Mouse (Mus musculus) embryonic facial prominence, embryonic 13.5 days (tissue): Measurements from ENCODE around the gene Pla2g6. TPM values are rescaled to one million over a fixed set of nuclear protein-coding genes. Genes with fewer than 3 reads are reported as not detected.

Experiments
- ATAC-seq: fragments of 200-750 bp; cut with Nextera tagmentation; 2 replicates; pipeline ENCODE4 v1.8.0; 2017; ENCODE audit warnings: low read depth; ENCODE audit not compliant: insufficient number of reproducible peaks, insufficient read depth, low FRiP score, low TSS enrichment
- H3K27ac ChIP-seq: fragments of 300-500 bp; sonication (generic); 2 replicates; pipeline ENCODE4 v1.5.1; 2015; ENCODE audit warnings: moderate library complexity, mild to moderate bottlenecking, inconsistent platforms
- H3K27me3 ChIP-seq: fragments of 300-500 bp; sonication (generic); 2 replicates; pipeline ENCODE4 v1.6.1; 2015; ENCODE audit warnings: mild to moderate bottlenecking, inconsistent platforms
- H3K36me3 ChIP-seq: fragments of 300-500 bp; sonication (generic); 2 replicates; pipeline ENCODE4 v1.6.1; 2015; ENCODE audit warnings: mild to moderate bottlenecking, inconsistent platforms
- H3K4me1 ChIP-seq: fragments of 300-500 bp; sonication (generic); 2 replicates; pipeline ENCODE4 v1.6.1; 2015; ENCODE audit warnings: inconsistent platforms
- H3K4me2 ChIP-seq: fragments of 300-500 bp; sonication (generic); 2 replicates; pipeline ENCODE4 v1.6.1; 2015; ENCODE audit warnings: moderate library complexity, mild to moderate bottlenecking, inconsistent platforms
- H3K4me3 ChIP-seq: fragments of 300-500 bp; sonication (generic); 2 replicates; pipeline ENCODE4 v1.5.1; 2015; ENCODE audit warnings: mild to moderate bottlenecking, inconsistent platforms
- H3K9ac ChIP-seq: fragments of 300-500 bp; sonication (generic); 2 replicates; pipeline ENCODE4 v1.6.1; 2015; ENCODE audit warnings: mild to moderate bottlenecking, inconsistent platforms
- H3K9me3 ChIP-seq: fragments of 300-500 bp; sonication (generic); 2 replicates; pipeline ENCODE4 v1.6.1; 2016; ENCODE audit warnings: inconsistent platforms
- WGBS: fragments of 180-500 bp; shearing (Covaris S2); methylation state at CpG from one replicate; pipeline ENCODE4 v1.1.7; 2015; ENCODE audit warnings: mixed read lengths; 5-methylcytosine and 5-hydroxymethylcytosine counted together
- microRNA counts: library from miRNA; unstranded; fragments of <30 nt; microRNA quantifications from one replicate; lab custom pipeline; 2016
- microRNA-seq: library from miRNA; unstranded; fragments of <30 nt; microRNA quantifications from one replicate; pipeline ENCODE4, GENCODE M21; 2016
- polyA plus RNA-seq: library from polyadenylated mRNA; unstranded; fragments of >200 nt; fragmentation: Nextera tagmentation; extraction: Ambion mirVana; gene quantifications from 2 replicates; pipeline ENCODE4 v1.2.1, GENCODE M21; 2015

Gene Pla2g6
- polyA plus RNA-seq, 1 experiment from 2014 or later, result 11.6 TPM

DNA sequence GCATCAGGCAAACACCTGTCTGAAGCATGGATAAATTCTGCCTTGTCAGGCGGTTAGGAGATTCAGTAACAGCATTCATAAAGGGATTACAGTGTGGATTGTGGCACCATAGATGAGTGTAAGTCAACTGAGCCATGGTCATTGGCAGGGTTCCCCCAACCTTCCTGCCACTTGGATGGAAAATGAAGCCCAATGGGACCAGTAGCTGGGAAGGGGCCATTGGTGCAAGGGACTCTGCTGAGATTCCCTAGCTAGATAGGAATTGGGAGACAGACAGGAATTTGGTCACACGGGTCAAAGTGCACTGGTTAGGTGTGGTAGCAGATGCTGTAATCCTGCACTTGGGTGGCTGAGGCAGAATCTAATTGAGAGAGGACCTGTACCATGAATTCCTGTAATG is 78.0 kb downstream of the Pla2g6 start:
- no peak overlapping the region for H3K4me3 ChIP-seq
- H3K27me3 ChIP-seq, result peaks cover 45% of the 10 kb centered on the region
- no peak for ATAC-seq
- H3K9me3 ChIP-seq, result no peaks in the 10 kb centered on the region
- no peak overlapping the region for H3K9ac ChIP-seq
- no peak overlapping the region for H3K4me2 ChIP-seq
- peaks cover 42% of the 10 kb centered on the region for H3K36me3 ChIP-seq
- 79% methylated on average over 2 of the region's 2 CpGs for WGBS
- H3K27ac ChIP-seq, result no peak overlapping the region
- peaks cover 27% of the 10 kb centered on the region for H3K4me1 ChIP-seq

DNA sequence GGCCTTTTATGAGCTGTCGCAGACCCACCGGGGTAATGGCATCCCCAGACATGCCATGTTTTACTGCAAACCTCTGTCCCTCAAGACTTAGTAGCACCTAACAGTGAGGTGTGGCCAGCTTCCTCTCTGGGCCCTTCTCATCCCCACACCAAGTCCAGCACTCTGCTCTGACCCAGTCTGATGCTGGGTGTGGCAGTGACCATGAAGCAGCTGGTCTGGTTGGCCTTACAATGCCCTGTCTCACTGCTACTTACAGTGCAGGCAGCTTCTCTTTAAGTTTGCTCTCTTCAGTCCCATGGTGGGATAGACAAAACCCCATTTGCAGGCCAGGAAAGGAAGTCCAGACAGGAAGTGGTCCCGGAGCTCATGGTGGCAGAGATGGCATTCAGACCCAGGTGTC is 82.9 kb downstream of the Pla2g6 start:
- Histone ChIP-seq H3K4me1 (peaks cover 6% of the 10 kb centered on the region), H3K9me3 (no peaks in the 10 kb centered on the region), H3K27me3 (no peaks in the 10 kb centered on the region), H3K9ac (no peak overlapping the region), H3K4me3 (no peak overlapping the region), H3K4me2 (no peak overlapping the region), H3K27ac (no peak overlapping the region), H3K36me3 (peaks cover 77% of the 10 kb centered on the region)
- ATAC-seq, result no peak
- 93% methylated on average over 3 of the region's 3 CpGs for WGBS

DNA sequence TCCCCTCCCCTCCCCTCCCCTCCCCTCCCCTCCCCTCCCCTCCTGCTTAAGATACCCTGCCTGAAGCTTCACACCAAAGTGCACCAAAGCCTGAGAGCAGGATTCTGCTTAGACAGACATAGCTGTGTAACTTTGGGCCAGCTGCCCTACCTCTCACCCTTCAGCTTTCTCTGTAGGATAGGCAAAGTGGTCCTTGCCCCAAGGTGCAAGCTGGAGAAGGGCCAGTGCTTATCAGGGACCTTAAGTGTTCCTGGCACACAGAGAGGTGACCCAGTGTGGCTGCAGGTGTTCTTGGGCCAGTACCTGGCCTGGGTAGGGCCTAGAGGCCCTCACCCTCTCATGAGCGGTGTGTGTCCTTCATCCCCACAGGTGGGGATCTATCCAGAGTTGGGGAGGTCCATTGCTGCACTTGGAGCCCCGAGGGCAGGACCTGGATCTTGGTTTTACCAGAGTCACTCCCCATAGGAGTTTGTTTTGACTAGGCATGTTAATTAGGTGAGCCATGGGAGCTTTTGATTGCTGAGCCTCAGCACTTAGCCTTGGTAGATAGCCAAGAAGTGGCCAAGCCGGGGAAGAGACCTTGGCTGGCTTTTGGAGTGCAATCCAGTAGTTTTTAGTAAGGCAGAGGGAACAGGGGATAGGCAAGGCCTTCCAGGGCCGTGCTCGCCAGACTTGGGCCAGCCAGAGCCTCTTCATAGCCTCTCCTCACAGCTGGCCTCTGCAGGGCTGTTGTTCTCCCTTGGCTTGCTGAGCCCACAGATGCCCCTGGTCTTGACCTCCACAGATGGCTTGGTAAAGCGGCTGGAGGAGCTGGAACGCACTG is 83.9 kb downstream of the Pla2g6 start:
- no peak for ATAC-seq
- Histone ChIP-seq H3K4me3 (no peak overlapping the region), H3K36me3 (peaks cover 83% of the 10 kb centered on the region), H3K9ac (peak overlapping the region; percentile 22; the same call in 1 of the 2 replicates), H3K27me3 (no peaks in the 10 kb centered on the region), H3K4me1 (peaks cover 6% of the 10 kb centered on the region), H3K9me3 (no peaks in the 10 kb centered on the region), H3K27ac (0 out of 2 replicates have a peak overlapping the region, but pooled peaks have one; percentile 11), H3K4me2 (no peak overlapping the region)
- 77% methylated on average over 7 of the region's 7 CpGs for WGBS

DNA sequence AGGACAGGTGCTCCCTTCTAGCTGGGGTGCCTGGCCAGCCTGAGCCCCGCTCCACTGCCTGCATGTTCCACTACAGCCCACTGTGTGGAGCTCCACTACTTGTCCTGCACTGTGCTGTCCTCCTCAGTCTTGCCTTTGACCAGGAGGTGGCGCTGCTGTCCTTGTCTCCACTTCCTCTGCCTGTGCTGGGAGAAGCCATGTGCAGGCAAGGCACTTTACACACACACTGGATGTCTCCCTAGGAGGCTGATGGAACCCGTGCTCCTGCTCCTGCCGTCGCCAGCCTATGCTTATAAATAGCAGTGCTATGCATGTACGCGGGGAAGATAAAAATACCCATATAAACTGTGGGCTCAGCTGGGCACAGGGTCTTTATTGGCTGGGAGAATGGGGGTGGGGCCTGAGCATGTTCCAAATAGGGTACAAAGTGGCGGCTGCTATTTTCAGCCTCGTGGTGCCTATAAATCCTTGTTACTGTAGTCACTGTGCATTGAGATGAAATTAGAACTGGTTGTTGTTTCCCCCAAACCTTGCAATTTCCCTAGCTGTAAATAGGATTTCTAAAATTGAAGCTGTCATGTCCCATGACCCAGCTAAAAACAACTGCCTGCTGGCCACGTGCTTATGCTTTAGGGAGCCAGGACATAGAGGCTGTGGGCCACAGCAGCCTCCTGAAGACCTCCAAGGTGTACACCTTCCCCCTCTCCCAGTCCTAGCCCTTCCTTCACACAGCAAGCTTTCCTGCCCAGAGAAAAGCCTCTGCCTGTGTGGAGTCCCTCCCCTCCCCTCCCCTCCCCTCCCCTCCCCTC is 84.8 kb downstream of the Pla2g6 start:
- H3K36me3 ChIP-seq, result peaks cover 83% of the 10 kb centered on the region
- WGBS, result 20% methylated on average over 10 of the region's 10 CpGs
- peak; percentile 90 for ATAC-seq
- H3K4me2 ChIP-seq, result no peak overlapping the region
- H3K27ac ChIP-seq, result 0 out of 2 replicates have a peak overlapping the region, but pooled peaks have one; percentile 33
- no peaks in the 10 kb centered on the region for H3K27me3 ChIP-seq
- peaks cover 6% of the 10 kb centered on the region for H3K4me1 ChIP-seq
- H3K9me3 ChIP-seq, result no peaks in the 10 kb centered on the region
- no peak overlapping the region for H3K4me3 ChIP-seq
- peak overlapping the region; percentile 32; the same call in 1 of the 2 replicates for H3K9ac ChIP-seq

DNA sequence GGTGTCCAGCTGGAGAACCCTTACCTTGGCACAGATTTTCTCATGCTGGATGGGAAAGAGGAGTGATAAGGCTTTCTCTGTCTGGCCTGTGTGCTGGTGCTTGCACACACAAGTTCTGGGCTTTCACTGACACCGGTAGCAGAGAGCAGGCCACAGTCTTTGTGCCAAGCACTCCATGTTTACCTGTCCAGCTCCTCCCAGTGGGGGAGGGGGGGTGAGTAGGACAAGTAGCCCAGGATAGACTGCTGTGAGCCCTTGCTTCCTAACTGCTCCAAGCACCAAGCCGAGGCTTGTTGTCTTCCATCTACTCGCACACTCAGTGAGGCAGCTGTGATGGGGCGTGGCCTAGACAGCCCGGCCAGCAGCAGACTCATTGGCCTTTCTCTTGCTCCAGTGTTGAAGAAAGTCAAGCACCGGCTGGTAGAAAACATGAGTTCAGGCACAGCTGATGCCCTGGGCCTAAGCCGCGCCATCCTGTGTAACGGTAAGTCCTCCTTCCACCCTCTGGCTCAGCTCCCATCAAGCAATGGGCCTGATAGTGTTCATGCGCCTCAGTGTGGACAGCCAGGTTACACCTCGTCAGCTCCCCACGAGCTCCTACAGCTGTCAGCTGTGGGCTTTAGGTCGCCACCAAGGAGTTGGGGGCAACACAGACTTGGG is 85.5 kb downstream of the Pla2g6 start:
- 75% methylated on average over 13 of the region's 13 CpGs for WGBS
- no peak overlapping the region for H3K4me2 ChIP-seq
- H3K9ac ChIP-seq, result peak overlapping the region; percentile 32; the same call in 1 of the 2 replicates
- H3K9me3 ChIP-seq, result no peaks in the 10 kb centered on the region
- peaks cover 6% of the 10 kb centered on the region for H3K4me1 ChIP-seq
- ATAC-seq, result no peak
- H3K4me3 ChIP-seq, result no peak overlapping the region
- H3K27me3 ChIP-seq, result no peaks in the 10 kb centered on the region
- H3K27ac ChIP-seq, result 0 out of 2 replicates have a peak overlapping the region, but pooled peaks have one; percentile 11
- peaks cover 82% of the 10 kb centered on the region for H3K36me3 ChIP-seq

DNA sequence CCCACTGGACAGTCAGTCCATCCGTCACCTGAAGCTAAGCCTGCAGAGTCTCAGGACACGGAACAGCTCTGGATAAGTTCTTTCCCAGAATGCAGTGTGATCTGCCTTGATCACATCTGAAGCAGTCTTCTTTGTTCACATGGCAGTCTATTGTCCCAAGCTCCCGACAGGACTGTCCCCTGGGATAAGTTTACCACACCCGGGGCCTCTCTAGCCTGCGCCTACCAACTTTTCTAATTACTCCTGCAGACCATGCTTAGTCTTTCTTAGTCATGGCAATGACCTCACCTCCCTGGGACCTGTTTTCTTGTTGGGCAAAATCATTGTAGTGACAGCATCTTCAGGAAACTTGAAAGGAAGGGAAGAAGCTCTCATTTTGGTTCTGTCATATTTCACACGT is 90.2 kb downstream of the Pla2g6 start:
- Histone ChIP-seq H3K27ac (no peak overlapping the region), H3K4me2 (no peak overlapping the region), H3K36me3 (peaks cover 85% of the 10 kb centered on the region), H3K4me3 (no peak overlapping the region), H3K4me1 (no peaks in the 10 kb centered on the region; the same call in 1 of the 2 replicates), H3K9ac (no peak overlapping the region), H3K27me3 (no peaks in the 10 kb centered on the region), H3K9me3 (no peaks in the 10 kb centered on the region)
- WGBS, result 84% methylated on average over 6 of the region's 6 CpGs
- ATAC-seq, result no peak

MicroRNAs within 50 kb of the gene (microRNA counts, 519-probe panel; counts per million panel counts)
- microRNA mmu-miR-1943 (lab: Ali Mortazavi, UCI), result 2,217 counts per million, percentile 55 among the panel's probes with 10 or more counts

Small RNA genes lying within 50 kb of the gene (microRNA-seq; reads per million reads assigned to microRNA genes)
- gene Mir1943, result 1.5 reads per million

Other genes starting within 250 kb of the Pla2g6 start
- gene Micall1, start 219.5 kb downstream of the Pla2g6 start, polyA plus RNA-seq, result 12.8 and 13.8 TPM in 2 replicates
- 348 and 353 TPM in 2 replicates for gene Polr2f, start 187.4 kb downstream of the Pla2g6 start, polyA plus RNA-seq
- gene 1700088E04Rik, start 187.1 kb downstream of the Pla2g6 start, polyA plus RNA-seq, result 9.7 and 10.2 TPM in 2 replicates
- 8.0 and 11.6 TPM in 2 replicates for gene Sox10, start 163.2 kb downstream of the Pla2g6 start, polyA plus RNA-seq
- 53.3 and 56.6 TPM in 2 replicates for gene Pick1, start 99.2 kb downstream of the Pla2g6 start, polyA plus RNA-seq
- 1.6 TPM in 2 replicates for gene Gm49486, start 99.0 kb downstream of the Pla2g6 start, polyA plus RNA-seq
- 0.46 TPM in 1 of 2 replicates, not detected in the other for gene Slc16a8, start 73.6 kb downstream of the Pla2g6 start, polyA plus RNA-seq
- 18.0 and 23.4 TPM in 2 replicates for gene Baiap2l2, start 42.9 kb downstream of the Pla2g6 start, polyA plus RNA-seq
- 1.8 and 2.8 TPM in 2 replicates for gene Maff, start 18.2 kb upstream of the Pla2g6 start, polyA plus RNA-seq
- gene Tmem184b, start 75.2 kb upstream of the Pla2g6 start, polyA plus RNA-seq, result 67.1 and 72.0 TPM in 2 replicates
- 100 and 112 TPM in 2 replicates for gene Csnk1e, start 127.2 kb upstream of the Pla2g6 start, polyA plus RNA-seq
- not detected in 2 replicates for gene Kcnj4, start 176.9 kb upstream of the Pla2g6 start, polyA plus RNA-seq
- 89.9 and 99.5 TPM in 2 replicates for gene Kdelr3, start 188.0 kb upstream of the Pla2g6 start, polyA plus RNA-seq
- 61.4 and 65.8 TPM in 2 replicates for gene Ddx17, start 218.4 kb upstream of the Pla2g6 start, polyA plus RNA-seq